Mouse (Mus musculus) hindbrain, embryonic 15.5 days (tissue): Measurements from ENCODE around the gene Gna12. TPM values are rescaled to one million over a fixed set of nuclear protein-coding genes. Genes with fewer than 3 reads are reported as not detected.
A peak's percentile ranks its signal among the peaks of the same experiment; 100 is the strongest.

Experiments used
- ATAC-seq: fragments of 200-750 bp; cut with Nextera tagmentation; 2 replicates; pipeline ENCODE4 v1.8.0; 2017; ENCODE audit warnings: low read depth, moderate number of reproducible peaks, moderate TSS enrichment; ENCODE audit not compliant: low FRiP score
- H3K27ac ChIP-seq: fragments of 300-500 bp; sonication (generic); replicated peaks from 2 replicates; pipeline ENCODE4 v1.5.1; 2015; ENCODE audit warnings: mild to moderate bottlenecking, inconsistent platforms
- H3K27me3 ChIP-seq: fragments of 300-500 bp; sonication (generic); 2 replicates; pipeline ENCODE4 v1.6.1; 2015; ENCODE audit warnings: control low read depth, inconsistent platforms
- H3K36me3 ChIP-seq: fragments of 300-500 bp; sonication (generic); 2 replicates; pipeline ENCODE4 v1.6.1; 2015; ENCODE audit warnings: control low read depth, inconsistent platforms
- H3K4me1 ChIP-seq: fragments of 300-500 bp; sonication (generic); replicated peaks from 2 replicates; pipeline ENCODE4 v1.6.1; 2015; ENCODE audit warnings: control low read depth, inconsistent platforms
- H3K4me2 ChIP-seq: fragments of 300-500 bp; sonication (generic); 2 replicates; pipeline ENCODE4 v1.6.1; 2015; ENCODE audit warnings: moderate library complexity, mild to moderate bottlenecking, inconsistent platforms
- H3K4me3 ChIP-seq: fragments of 300-500 bp; sonication (generic); 2 replicates; pipeline ENCODE4 v1.5.1; 2015; ENCODE audit warnings: mild to moderate bottlenecking, inconsistent platforms
- H3K9ac ChIP-seq: fragments of 300-500 bp; sonication (generic); 2 replicates; pipeline ENCODE4 v1.6.1; 2015; ENCODE audit warnings: inconsistent platforms
- H3K9me3 ChIP-seq: fragments of 300-500 bp; sonication (generic); 2 replicates; pipeline ENCODE4 v1.6.1; 2016; ENCODE audit warnings: control low read depth, inconsistent platforms
- WGBS: fragments of 180-500 bp; shearing (Covaris S2); methylation state at CpG from one replicate; pipeline ENCODE4 v1.1.7; 2015; 5-methylcytosine and 5-hydroxymethylcytosine counted together
- polyA plus RNA-seq: library from polyadenylated mRNA; unstranded; fragments of >200 nt; fragmentation: Nextera tagmentation; extraction: Ambion mirVana; gene quantifications from 2 replicates; pipeline ENCODE4 v1.2.1, GENCODE M21; 2015

Gene Gna12
- polyA plus RNA-seq, 1 experiment from 2014 or later = 70.0 TPM

DNA sequence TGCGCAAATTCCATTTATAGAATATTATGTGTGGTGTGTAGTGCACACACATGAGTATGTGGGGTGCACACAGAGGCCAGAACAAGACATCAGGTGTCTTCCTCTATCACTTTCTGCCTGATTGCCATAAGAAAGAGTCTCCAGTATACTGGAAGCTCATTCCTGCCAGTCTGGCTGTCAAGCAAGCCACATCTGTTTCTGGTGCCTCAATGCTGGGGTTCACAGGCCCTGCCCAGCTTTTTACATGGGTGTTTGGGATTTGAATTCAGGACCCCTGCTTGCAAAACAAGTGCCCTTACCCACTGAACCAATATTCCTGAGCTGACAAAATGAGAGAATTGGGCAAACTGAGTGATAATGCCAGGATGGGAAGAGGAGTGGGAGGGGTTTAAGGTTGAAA is 4.1 kb downstream of the Gna12 start:
- ATAC-seq = no peak
- WGBS = 100% methylated on average over 1 of the region's 1 CpGs
- peaks cover 5% of the 10 kb centered on the region; the same call in 1 of the 2 replicates for H3K36me3 ChIP-seq
- peaks cover 47% of the 10 kb centered on the region for H3K4me1 ChIP-seq
- H3K4me3 ChIP-seq = no peak overlapping the region
- H3K4me2 ChIP-seq = no peak overlapping the region
- no peak overlapping the region for H3K9ac ChIP-seq
- H3K27ac ChIP-seq = no peak overlapping the region
- H3K27me3 ChIP-seq = no peaks in the 10 kb centered on the region
- no peaks in the 10 kb centered on the region for H3K9me3 ChIP-seq

DNA sequence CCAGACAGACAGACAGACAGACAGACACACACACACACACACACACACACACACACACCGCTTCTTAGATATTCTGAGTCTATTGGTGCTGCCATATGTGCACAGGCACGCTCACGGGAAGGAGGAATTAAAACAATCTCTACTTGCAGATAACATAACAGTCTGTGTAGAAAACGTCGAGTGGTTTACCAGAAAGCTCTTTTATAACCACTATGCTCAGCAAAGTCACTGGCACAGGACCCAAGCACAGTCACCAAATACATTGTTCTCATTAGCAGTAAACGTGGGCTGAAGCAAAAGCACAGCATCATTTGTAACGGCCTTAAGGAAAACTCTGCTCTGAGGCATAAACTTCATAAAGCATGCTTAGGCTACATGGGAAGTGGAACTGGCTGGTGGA is 6.1 kb downstream of the Gna12 start:
- WGBS = 88% methylated on average over 7 of the region's 7 CpGs
- Histone ChIP-seq H3K27ac (no peak overlapping the region), H3K4me3 (no peak overlapping the region), H3K4me1 (peaks cover 52% of the 10 kb centered on the region), H3K27me3 (no peaks in the 10 kb centered on the region), H3K9me3 (no peaks in the 10 kb centered on the region), H3K4me2 (no peak overlapping the region), H3K36me3 (peaks cover 5% of the 10 kb centered on the region; the same call in 1 of the 2 replicates), H3K9ac (no peak overlapping the region)
- ATAC-seq = no peak

DNA sequence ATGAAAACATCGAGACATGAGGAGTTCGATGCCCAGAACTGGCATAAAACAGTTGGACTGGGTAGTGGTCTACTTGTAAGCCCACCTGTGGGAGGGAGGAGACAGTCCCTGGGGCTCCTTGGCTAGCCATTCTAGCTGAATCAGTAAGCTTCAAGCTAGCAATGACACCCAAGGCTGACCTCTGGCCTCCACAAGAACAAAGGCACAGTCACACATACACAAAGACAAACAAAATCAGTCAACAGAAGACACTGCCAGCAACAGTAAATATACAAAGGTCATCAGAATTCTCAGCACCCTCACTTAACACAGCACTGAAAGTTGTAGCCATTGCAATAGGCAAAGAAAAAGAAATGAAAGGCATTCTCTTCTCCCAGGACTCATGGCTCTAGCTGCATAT is 6.8 kb downstream of the Gna12 start:
- 96% methylated on average over 2 of the region's 2 CpGs for WGBS
- no peak overlapping the region for H3K4me3 ChIP-seq
- H3K4me2 ChIP-seq = no peak overlapping the region
- no peak for ATAC-seq
- no peak overlapping the region for H3K9ac ChIP-seq
- no peaks in the 10 kb centered on the region for H3K27me3 ChIP-seq
- H3K27ac ChIP-seq = no peak overlapping the region
- peaks cover 5% of the 10 kb centered on the region; the same call in 1 of the 2 replicates for H3K36me3 ChIP-seq
- H3K4me1 ChIP-seq = peaks cover 52% of the 10 kb centered on the region
- H3K9me3 ChIP-seq = no peaks in the 10 kb centered on the region

DNA sequence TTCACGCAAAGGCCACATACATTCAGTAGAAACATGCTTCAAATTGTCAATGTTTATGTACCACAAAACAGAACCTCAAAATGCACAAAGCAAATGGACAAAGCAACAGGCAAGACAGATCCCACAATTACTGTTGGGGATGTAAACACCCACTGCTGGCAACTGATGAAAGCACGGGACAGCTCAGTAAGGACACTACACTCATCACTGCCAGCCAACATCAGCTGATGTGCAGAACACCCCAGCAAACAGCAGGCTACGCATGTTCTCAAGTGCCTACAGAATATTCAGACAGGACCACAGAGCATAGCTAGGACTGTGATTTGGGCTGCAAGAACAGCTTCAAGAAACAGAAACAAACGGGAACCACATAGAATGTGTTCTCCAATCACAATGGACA is 8.3 kb downstream of the Gna12 start:
- H3K9me3 ChIP-seq = no peaks in the 10 kb centered on the region
- H3K4me1 ChIP-seq = peaks cover 39% of the 10 kb centered on the region
- H3K4me2 ChIP-seq = no peak overlapping the region
- no peak overlapping the region for H3K9ac ChIP-seq
- 90% methylated on average over 4 of the region's 4 CpGs for WGBS
- H3K27ac ChIP-seq = no peak overlapping the region
- ATAC-seq = no peak
- H3K27me3 ChIP-seq = no peaks in the 10 kb centered on the region
- H3K36me3 ChIP-seq = peaks cover 5% of the 10 kb centered on the region; the same call in 1 of the 2 replicates
- H3K4me3 ChIP-seq = no peak overlapping the region

DNA sequence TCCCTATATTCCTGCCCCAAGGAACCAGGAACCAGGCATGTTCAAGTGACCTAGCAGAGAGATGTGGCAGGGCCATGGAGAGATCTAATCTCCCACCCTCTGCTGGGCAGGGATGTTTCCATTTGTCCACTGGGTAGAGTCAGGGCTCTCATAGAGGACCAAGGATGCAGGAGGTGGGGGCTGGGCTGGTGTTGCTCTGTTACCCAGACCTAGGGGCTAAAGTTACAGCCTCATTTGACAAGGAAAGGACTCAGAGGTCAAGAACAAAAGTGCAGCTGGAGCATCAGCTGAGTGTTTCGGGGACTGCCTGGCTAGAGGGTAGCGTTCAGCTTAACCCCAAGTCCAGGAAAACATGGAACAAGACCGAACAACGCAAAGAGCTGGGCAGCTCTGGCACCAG is 9.7 kb downstream of the Gna12 start:
- Histone ChIP-seq H3K9me3 (no peaks in the 10 kb centered on the region), H3K27me3 (no peaks in the 10 kb centered on the region), H3K4me1 (peaks cover 32% of the 10 kb centered on the region), H3K27ac (no peak overlapping the region), H3K36me3 (peaks cover 2% of the 10 kb centered on the region; the same call in 1 of the 2 replicates), H3K4me3 (no peak overlapping the region), H3K4me2 (no peak overlapping the region), H3K9ac (no peak overlapping the region)
- no peak for ATAC-seq
- WGBS = 81% methylated on average over 4 of the region's 4 CpGs

DNA sequence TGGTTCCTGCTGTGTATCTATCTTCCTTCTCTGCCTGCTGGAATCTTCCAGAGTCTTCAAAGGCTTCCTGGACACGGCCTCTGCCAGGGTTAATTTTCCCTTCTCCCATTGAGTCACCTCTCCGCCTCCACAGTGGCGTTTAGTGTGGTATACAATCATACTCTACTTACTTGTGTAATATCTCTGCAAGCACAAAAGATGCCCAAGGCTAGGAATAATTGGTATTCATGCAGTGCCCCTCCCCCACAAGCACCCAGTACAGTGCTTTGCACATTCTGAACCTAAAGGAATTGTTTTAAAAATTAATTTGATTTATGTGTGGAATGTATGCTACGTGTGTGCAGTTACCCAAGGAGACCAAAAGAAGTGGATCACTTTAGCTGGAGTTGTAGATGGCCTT is 10.6 kb downstream of the Gna12 start:
- no peaks in the 10 kb centered on the region for H3K9me3 ChIP-seq
- H3K4me1 ChIP-seq = peaks cover 39% of the 10 kb centered on the region
- ATAC-seq = no peak
- no peaks in the 10 kb centered on the region for H3K27me3 ChIP-seq
- no peak overlapping the region for H3K4me3 ChIP-seq
- WGBS = 59% methylated on average over 4 of the region's 4 CpGs
- no peaks in the 10 kb centered on the region for H3K36me3 ChIP-seq
- no peak overlapping the region for H3K4me2 ChIP-seq
- H3K9ac ChIP-seq = no peak overlapping the region
- no peak overlapping the region for H3K27ac ChIP-seq

DNA sequence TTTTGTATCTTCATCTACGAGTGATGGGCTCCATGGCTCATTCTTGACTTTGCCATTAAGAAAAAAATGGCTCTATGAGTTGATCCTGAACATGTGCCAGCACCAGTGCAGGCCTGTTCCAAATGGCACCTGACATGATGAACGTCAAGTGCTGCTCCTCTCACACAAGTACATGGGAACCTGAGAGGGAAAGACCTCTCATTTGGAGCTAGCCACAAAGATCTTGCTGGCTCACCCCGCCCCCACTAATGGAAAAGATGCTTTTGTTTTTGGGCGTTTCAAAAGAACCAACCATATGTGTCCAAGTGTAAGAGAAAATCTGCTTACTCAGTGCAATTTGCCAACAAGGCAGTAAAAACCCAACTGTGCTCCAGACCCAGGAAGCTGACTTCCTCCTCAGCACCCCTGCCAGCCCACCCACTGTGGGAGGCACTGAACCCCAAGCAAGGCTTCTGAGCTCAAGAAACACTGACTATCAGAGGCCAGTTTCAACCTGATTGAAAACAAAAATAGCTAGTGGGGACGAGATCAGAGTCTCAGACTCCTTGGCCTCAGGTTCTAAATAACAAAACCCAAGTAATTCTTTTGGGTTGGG is 11.7 kb downstream of the Gna12 start:
- Histone ChIP-seq H3K4me2 (no peak overlapping the region), H3K9me3 (no peaks in the 10 kb centered on the region), H3K27me3 (no peaks in the 10 kb centered on the region), H3K4me3 (no peak overlapping the region), H3K9ac (no peak overlapping the region), H3K4me1 (peaks cover 49% of the 10 kb centered on the region), H3K27ac (no peak overlapping the region), H3K36me3 (no peaks in the 10 kb centered on the region)
- ATAC-seq = no peak
- WGBS = 70% methylated on average over 5 of the region's 5 CpGs

DNA sequence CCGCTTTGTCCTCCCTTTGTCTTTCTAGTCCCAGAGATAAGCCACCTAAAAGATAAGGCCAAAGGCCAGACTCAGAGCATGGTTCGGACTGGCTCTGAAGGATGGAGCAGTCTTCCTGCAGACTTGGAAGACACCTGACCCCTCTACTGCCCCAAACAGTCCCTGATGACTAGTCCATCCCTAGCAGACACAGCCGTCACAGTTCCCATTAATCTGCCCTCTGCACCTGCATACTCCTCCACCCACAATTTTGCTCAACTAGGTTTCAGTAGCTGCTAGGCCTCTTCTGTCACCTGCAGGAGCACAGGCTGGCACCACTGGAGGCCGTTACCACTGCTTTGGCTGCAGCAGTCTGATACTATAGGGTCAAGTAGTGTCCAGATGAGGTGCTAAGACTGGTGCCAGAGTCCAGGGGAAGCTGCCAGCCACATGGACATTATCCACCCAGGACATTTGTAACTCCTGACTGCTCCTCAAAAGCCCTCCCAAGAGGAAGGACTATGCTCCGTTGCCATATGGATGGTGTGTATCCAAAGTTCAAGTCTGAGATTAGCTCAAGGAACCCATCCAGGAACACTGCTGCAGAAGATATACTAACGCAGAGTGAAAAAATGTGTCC is 13.2 kb downstream of the Gna12 start:
- H3K27me3 ChIP-seq = no peaks in the 10 kb centered on the region
- no peak overlapping the region for H3K4me2 ChIP-seq
- no peak overlapping the region for H3K27ac ChIP-seq
- H3K9ac ChIP-seq = no peak overlapping the region
- 85% methylated on average over 6 of the region's 6 CpGs for WGBS
- no peak for ATAC-seq
- H3K4me3 ChIP-seq = no peak overlapping the region
- no peaks in the 10 kb centered on the region for H3K9me3 ChIP-seq
- no peaks in the 10 kb centered on the region for H3K36me3 ChIP-seq
- H3K4me1 ChIP-seq = peaks cover 59% of the 10 kb centered on the region

DNA sequence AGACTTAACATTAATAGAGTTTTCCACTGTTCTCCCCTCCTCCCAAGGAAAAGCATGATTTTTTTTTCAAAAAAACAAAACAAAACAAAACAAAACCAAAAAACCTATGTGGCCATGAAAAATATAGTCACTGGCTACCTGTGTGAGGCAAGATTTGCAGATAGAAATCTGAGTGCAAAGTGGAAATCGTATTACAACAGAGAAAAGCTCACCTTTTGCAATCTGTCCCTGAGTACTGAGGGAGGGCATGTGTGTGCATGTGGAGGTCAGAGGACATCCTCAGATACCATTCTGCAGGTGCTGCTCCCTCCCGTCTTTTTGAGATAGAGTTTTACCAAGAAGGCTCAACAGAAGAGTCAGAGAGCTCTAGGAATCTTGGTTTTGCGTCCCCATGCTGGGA is 14.2 kb downstream of the Gna12 start:
- Histone ChIP-seq H3K9ac (no peak overlapping the region), H3K27me3 (no peaks in the 10 kb centered on the region), H3K4me2 (no peak overlapping the region), H3K4me3 (no peak overlapping the region), H3K4me1 (peaks cover 66% of the 10 kb centered on the region), H3K9me3 (no peaks in the 10 kb centered on the region), H3K36me3 (no peaks in the 10 kb centered on the region), H3K27ac (no peak overlapping the region)
- ATAC-seq = no peak
- 86% methylated on average over 3 of the region's 3 CpGs for WGBS

DNA sequence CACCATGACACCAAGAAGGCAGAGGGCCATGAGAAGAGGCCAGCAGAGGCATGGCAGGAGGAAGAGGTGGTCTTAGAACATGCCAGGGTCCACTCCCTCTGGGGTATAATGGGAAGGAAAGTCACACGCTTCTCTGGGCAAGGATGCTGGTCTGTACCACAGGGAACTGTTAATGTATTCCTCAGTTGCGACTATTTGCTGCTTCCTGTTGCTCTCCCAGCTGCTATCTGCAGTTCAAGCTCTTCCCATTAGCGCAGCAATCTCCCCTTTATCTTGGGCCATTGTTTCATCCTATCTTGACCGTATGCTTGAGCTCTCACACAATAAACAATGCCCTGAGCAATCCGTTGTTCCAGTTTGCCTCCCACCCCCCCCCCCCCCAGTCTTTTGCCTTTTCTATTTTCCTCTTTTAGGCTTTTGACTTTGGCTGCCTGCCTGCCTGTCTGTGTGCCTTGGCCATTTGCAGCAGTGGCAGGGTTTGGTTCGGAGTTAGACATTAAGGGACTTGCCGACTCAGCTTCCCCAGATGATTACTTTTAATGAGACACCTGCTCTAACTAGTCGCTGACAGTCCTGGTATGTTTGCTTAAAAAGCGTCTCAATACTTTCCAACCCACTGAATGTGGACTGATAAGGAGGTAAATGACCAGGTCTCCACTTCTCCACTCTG is 15.0 kb downstream of the Gna12 start:
- Histone ChIP-seq H3K4me3 (no peak overlapping the region), H3K9me3 (no peaks in the 10 kb centered on the region), H3K4me2 (peak overlapping the region; percentile 5; the same call in 1 of the 2 replicates), H3K36me3 (no peaks in the 10 kb centered on the region), H3K9ac (no peak overlapping the region), H3K27ac (peak overlapping the region; percentile 71), H3K27me3 (no peaks in the 10 kb centered on the region), H3K4me1 (peaks cover 66% of the 10 kb centered on the region)
- no peak for ATAC-seq
- 9% methylated on average over 9 of the region's 9 CpGs for WGBS

DNA sequence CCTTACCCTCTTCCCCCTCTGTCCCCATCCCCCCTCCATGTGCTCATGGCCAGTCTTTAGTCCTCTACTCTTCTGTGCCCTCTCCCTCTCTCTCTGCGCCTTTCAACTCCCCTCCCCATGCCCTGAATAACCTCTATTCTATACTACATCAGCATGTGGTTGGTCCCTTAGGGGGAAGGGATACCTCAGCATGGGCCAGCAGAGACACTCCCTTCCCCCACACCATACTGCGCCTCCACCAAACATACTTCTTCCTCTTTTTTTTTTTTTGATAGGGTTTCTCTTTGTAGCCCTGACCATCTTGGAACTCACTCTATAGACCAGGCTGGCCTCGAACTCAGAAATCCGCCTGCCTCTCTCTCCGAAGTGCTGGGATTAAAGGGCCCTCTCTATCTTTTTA is 15.8 kb downstream of the Gna12 start:
- Histone ChIP-seq H3K4me3 (no peak overlapping the region), H3K36me3 (no peaks in the 10 kb centered on the region), H3K27ac (no peak overlapping the region), H3K27me3 (no peaks in the 10 kb centered on the region), H3K9me3 (no peaks in the 10 kb centered on the region), H3K9ac (no peak overlapping the region), H3K4me1 (peaks cover 61% of the 10 kb centered on the region), H3K4me2 (no peak overlapping the region)
- no peak for ATAC-seq
- WGBS = 63% methylated on average over 5 of the region's 5 CpGs

DNA sequence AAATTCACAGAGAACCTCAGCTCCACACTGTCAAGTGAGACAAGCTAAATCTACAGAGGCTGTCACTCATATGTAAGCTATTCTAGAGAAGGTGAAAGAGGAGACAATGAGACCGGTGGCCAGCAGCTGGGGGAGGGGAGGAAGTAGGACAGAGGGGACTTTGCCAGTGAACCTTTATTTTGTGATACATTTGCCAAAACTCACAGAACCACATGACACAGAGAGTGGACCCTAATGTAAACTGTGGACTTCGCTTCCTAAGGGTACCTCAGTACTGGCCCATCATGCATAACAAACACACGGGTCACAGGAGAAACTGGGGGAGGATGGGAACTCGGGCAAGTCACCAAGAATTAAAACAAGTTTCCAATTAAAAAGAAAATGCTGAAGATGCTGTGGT is 17.5 kb downstream of the Gna12 start:
- H3K4me1 ChIP-seq = peaks cover 50% of the 10 kb centered on the region
- no peak overlapping the region for H3K9ac ChIP-seq
- no peak for ATAC-seq
- no peaks in the 10 kb centered on the region for H3K36me3 ChIP-seq
- no peaks in the 10 kb centered on the region for H3K27me3 ChIP-seq
- 52% methylated on average over 4 of the region's 4 CpGs for WGBS
- no peak overlapping the region for H3K4me2 ChIP-seq
- H3K27ac ChIP-seq = no peak overlapping the region
- no peak overlapping the region for H3K4me3 ChIP-seq
- H3K9me3 ChIP-seq = no peaks in the 10 kb centered on the region
